Mouse (Mus musculus) myocyte (in vitro differentiated cells): ENCODE measurements around the gene Tbc1d25.

Experiments used
- POLR2A ChIP-seq: IDR thresholded peaks from one replicate; pipeline ENCODE4 v1.6.1; 2011; ENCODE audit warnings: low read depth, mild to moderate bottlenecking, control low read depth, moderate library complexity; ENCODE audit not compliant: insufficient read length
- REST ChIP-seq: IDR thresholded peaks from one replicate; pipeline ENCODE4 v1.6.1; 2011; ENCODE audit warnings: mild to moderate bottlenecking, control low read depth, moderate library complexity; ENCODE audit not compliant: insufficient read depth, insufficient read length
- USF1 ChIP-seq: IDR thresholded peaks from one replicate; pipeline ENCODE4 v1.6.1; 2011; ENCODE audit warnings: low read depth, mild to moderate bottlenecking, control low read depth, moderate library complexity

DNA sequence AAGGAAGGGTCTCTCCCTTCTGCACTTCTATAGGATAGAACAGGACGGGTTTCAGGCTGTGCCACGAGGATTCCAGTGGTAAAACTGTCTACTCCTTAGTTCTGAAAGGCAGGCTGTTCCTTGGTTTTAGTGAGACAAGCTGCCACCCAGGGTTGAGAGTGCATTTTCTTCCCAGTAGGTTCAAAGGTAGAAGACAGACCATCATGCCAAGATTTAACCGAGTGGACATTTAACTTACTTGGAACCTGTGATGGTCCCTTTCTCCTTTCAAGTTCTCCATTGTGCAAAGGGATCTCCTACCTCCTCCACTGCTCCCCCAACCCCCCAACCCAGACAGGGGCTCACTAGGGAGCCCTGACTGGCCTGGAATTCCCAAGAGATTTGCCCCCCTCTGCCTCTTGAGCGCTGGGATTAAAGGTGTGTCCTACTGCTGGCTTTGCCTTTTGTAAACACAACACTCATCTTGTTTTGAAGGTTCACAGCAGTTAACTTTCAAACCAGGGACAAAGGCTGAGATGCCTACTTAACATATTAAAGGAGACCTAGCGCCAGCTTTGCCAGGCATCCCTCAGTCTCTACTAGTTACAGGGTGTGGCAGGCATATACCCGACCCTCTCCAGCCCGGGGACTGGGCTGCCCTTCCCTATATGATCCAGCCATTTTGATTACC lies 7.0 kb upstream of the Tbc1d25 start:
- no peak for TF ChIP-seq POLR2A
- no peak for TF ChIP-seq USF1
- no peak for TF ChIP-seq REST
